Mouse (Mus musculus): ENCODE results near the gene Col13a1.

The Col13a1 gene

GRCm38 (mm10) chr10:61978866-61979340, at the start of gene Col13a1:
Gene Col13a1, minus strand, starts transcription at chr10:61979108.
- DNase-seq = no peak

DNA sequence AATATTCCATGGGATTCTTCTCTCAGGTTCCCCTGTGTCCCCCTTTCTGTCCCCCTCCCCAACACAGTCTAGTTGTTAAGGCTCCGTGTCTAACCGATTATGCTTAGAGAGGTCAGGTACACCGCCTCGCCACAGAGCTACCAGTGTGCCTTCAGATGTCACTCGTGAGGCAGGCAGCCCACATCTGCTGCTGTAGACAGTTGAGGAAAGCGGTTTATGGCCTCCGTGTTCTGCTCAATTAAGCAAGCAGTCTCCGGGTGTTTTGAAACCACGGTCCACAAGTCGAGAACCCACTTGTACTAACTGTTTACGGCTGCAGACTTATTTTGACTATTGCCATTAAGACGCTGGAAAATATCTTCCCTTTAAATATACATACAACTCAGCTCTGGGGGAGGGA, 48.8 kb upstream of the Col13a1 start:
- no peak for DNase-seq

- no peak for DNase-seq
Measured at GRCm38 (mm10) chr10:62023821-62024551, 45.1 kb upstream of the Col13a1 start.

- no peak for DNase-seq
Measured at GRCm38 (mm10) chr10:62020068-62020620, 41.2 kb upstream of the Col13a1 start.

DNA sequence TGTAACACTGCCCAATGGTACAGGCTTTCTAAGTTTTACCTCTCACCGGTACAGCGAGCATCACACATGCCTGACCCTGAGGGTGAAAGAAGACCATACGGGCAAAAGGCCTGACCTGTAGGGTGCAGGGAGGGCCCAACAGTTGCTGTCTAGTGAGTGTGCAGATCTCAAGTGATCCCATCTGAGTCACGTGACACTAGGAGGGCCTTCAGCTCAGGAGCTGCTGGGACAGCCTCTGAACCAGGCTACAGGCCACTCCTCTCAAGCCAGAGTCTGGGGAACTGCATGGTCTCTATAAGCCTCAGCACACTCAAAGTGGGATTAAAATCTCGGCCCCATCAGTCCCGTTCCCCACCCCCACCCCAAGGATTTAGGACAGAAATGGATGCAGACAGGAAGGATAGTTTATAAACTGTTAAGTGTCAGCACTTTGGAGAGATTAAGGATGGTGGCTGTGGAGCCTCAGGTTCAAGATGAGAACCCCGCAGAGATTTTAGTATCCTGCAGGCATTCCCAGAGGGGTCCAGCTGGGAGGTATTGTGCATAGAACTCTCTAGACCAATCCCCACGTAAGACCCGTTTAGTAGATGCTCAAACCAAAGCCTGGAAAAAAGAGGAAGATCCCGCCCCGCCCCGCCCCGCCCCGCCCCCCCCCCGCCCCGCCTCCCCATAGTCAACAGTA, 40.6 kb upstream of the Col13a1 start:
- DNase-seq = no peak

DNA sequence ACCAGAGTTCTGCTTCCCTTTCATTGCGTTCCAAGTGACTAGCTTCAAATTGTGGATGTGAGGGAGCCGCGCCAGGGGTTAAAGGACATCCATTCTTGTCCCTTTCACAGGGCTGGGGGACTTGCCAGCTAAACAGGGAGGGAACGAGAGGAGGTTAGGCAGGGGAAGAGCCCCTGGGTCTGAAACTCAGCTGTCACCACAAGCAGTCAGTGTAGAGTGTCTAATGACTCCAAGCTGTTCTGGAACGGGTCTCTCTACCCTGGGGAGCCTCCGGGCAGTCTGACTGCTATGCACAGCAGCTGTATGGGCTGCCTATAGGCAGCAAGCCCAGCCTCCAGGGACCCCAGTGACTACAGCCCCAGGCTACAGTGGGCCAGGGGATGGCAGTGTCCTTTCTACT, 38.0 kb upstream of the Col13a1 start:
- DNase-seq = no peak

DNA sequence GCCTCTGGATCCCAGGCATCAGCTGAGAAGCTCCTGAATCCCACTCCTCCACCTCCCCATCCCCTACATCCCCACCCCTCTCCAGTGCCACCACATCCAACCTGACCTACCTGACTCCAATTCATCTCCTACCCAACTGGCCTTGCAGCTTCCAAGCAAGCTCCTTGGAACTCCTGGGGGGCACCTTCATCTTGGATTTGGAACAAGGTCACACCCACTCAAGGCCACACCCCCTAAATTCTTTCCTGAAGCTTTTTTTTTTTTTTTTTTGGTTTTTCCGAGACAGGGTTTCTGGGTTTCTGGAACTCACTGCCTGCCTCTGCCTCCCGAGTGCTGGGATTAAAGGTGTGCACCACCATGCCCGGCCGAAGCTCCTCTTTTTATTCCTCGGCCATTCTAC, 34.3 kb upstream of the Col13a1 start:
- DNase-seq = no peak

DNA sequence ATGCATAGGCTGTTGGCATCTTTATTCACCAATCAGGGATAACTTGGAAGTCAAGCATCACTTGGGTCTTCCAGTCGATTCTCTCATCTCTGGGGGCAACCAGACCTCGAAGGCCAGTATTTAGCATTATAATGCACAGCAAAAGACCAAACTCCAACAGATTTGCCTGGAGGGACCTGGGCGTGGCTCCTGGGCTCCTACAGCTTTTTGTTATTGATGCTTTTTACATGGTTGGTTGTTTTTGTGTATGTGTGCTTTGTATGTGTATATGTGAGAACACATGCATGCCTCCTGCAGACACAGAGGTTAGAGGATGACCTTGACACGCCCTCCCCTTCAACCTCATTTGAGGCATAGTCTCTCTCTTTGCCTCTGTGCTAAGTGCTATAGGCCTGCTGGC, 33.5 kb upstream of the Col13a1 start:
- DNase-seq = no peak

DNA sequence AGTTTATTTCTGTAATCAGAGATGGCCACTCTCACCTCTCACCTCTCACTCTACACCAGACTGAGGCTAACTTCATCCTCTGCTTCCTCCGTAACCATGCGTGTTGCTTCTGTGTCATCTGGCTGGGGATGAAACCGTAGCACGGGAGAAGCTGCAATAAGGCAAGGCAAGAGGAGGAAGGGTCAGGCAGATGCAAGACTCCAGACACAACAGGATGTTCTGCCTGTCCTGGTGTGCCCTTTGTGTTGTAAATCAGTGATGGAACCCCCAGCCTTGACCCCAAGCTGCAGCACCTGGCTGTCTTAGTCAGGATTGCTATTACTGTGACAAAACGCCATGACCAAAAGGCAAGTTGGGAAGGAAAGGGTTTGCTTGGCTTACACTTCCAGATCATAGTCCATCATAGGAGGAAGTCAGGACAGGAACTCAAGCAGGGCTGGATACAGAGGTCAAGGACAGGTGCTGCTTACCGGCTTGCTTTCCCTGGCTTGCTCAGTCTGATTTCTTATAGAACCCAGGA, 31.1 kb upstream of the Col13a1 start:
- no peak for DNase-seq

- no peak for DNase-seq
Measured at GRCm38 (mm10) chr10:62007958-62008357, 29.1 kb upstream of the Col13a1 start.

- DNase-seq = no peak
Measured at GRCm38 (mm10) chr10:62006371-62006770, 27.5 kb upstream of the Col13a1 start.

- DNase-seq = no peak
Measured at GRCm38 (mm10) chr10:62000216-62000615, 21.3 kb upstream of the Col13a1 start.

DNA sequence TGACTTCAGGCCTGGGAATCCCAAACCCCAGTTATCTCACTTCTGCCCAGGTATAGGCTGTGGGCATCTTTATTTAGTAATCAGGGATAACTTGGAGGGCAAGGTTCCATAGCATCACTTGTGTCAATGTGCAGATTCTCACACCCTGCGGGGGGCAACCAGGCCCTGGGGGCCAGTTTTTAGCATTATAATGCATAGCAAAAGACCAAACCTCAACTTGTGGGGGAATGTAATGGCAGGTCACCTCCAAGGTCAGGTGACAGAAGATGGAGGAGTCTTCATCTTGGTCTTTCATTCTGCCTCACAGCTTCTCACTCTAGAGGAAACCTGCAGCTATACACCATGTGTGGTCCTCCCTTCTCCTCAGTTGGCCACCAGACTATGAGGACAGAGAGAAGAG, 20.9 kb upstream of the Col13a1 start:
- DNase-seq = no peak

- no peak for DNase-seq
Measured at GRCm38 (mm10) chr10:61991481-61992424, 12.8 kb upstream of the Col13a1 start.

- DNase-seq = peak; percentile 87
Measured at GRCm38 (mm10) chr10:61980424-61980823, 1.5 kb upstream of the Col13a1 start.

DNA sequence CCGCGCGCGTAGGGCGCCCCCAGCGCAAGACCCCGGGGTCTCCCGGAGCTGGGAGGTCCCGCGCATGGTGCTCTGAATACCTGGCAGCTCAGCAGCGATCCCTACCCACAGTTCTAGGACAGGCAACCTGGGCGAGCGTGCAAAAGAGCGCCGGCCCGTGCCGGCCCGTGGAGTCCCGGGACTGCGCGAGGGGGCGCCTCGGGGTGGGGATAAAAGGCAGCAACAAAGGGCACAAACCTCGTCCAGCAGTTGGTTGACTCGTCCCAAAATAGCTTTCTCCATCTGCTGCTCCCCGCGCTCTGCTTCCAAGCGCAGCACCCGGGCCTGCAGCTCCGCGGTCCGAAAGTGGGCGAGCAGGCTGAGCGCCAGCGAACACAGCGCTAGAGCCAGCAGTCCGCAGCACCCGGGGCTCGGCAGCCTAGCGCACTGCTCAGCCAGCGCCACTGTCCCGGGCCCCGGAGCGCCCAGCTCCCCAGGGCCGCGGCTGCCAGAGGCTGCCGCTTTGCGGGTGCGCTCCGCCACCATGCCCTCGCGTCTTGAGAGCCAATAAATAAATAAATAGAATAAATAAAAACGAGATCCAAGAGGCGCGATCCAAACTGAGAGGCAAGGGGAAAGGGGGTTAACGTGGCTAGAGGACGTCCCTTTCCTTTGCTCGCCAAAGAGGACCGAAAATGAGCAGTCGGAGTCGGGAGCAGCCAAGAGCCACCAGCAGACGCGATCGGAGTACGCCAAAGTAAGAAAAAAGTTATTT, 619 bp downstream of the Col13a1 start:
- no peak for DNase-seq

DNA sequence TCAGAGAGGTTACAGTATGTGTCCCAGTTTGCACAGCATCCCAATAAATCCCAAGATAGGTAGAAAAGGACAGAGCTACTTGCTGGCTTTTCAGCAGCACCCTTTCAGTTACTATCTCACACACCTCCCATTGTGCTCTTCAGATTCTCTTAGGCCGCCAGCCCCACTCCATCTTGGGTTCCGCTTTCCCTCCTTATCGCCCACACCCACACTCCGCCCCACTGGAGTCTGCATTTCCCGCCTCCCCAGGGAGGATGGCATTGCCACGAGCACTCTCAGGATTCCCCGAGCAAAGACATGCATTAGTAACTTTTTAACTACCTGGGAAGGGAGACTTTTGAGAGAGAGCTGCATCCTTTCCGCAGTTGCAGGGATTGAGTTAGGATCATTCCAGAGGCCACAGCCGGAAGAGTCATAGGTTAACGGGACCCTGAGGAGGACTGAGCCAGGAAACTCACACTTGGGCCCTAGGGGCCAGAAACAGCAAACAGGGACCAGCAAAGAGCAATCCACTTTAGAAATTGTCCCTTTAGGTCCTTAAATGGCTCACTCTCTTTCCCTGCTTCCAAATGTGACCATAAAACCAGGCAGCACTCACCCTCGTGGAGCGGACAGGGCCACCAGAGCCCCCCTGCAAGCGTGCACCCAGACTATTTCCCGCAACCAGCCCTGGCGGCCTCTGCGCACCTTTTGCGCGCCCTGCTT, 1.4 kb downstream of the Col13a1 start:
- no peak for DNase-seq

- DNase-seq = no peak
Measured at GRCm38 (mm10) chr10:61976987-61977386, 1.9 kb downstream of the Col13a1 start.

DNA sequence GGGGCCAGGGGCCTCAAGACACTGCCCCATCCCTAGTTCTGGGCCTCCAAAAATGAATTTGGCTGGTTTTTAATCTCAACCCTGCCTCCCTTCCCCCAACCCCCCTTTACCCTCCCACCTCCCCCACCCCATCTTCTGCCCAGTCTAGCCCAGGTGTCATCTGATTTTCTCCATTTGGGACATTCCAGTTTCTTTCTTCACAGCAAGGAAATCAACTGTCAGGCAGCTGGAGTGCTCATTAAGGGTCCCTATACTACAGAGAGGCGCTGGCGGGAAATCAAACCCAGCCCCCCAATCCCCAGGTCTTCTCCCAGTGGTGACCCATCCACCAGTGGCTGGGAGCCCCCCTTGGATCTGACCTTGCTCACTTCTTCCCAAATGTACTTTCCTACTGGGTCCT, 4.3 kb downstream of the Col13a1 start:
- DNase-seq = no peak

GRCm38 (mm10) chr10:61972041-61972440, 6.9 kb downstream of the Col13a1 start:
- DNase-seq = no peak

GRCm38 (mm10) chr10:61968003-61968553, 10.8 kb downstream of the Col13a1 start:
- no peak for DNase-seq
